Mouse (Mus musculus): ENCODE data around the gene Nat8f5.
"Not testable (repeated sequence)": the region's sequence is repeated elsewhere in the genome, so short reads cannot be mapped to it uniquely, and the experiment has no call there.

Nat8f5 gene

DNA sequence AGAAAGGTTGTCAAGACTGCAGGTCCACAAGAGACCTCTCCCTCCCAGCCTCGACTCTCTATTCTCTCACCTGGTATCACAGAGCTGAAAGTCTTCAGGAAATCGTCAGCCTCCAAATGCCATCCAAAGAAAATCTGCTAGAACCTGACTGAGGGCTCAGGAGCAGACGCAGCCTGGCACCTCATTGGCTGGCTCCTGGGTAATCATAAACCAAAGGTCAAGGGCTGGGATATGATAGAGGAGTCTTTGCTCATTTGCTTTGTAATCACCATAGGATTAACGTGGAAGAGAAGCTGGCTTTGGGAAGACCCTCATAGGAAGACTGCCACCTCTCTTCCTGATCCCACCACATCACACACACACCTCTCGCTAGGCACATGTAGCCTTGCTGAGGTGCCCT lies at the start of gene Nat8f5, which contains the start of gene Nat8f6:
Gene Nat8f5, minus strand, starts transcription at position 136 of the 400 bp plus-strand sequence.
Gene Nat8f6, minus strand, starts transcription at position 118 of the 400 bp plus-strand sequence.
- no peak for DNase-seq (ENCODE audit: low read depth, low spot score)

DNA sequence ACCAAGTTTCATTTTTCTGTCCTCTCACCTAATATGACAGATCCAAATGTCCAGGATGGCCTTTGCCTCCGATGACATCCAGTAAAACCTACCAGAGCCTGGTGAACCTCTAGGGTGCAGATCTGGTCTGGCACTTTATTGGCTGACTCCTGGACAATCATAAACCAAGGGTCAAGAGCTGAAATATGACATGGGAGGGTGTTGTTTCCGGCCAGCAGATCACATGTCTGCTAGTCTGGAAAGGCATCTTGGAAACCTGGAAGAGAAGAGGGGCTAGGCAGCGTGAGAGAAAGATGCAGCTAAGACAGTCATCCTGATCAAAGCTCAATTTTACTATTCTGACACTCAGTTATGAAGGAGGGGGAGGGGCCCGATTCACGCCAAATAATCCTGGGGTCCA lies 48.2 kb upstream of the Nat8f5 start, which contains the start of gene Nat8f2:
Gene Nat8f2, minus strand, starts transcription at position 153 of the 400 bp plus-strand sequence.
- not testable (repeated sequence) for DNase-seq (ENCODE audit: low read depth, low spot score)

DNA sequence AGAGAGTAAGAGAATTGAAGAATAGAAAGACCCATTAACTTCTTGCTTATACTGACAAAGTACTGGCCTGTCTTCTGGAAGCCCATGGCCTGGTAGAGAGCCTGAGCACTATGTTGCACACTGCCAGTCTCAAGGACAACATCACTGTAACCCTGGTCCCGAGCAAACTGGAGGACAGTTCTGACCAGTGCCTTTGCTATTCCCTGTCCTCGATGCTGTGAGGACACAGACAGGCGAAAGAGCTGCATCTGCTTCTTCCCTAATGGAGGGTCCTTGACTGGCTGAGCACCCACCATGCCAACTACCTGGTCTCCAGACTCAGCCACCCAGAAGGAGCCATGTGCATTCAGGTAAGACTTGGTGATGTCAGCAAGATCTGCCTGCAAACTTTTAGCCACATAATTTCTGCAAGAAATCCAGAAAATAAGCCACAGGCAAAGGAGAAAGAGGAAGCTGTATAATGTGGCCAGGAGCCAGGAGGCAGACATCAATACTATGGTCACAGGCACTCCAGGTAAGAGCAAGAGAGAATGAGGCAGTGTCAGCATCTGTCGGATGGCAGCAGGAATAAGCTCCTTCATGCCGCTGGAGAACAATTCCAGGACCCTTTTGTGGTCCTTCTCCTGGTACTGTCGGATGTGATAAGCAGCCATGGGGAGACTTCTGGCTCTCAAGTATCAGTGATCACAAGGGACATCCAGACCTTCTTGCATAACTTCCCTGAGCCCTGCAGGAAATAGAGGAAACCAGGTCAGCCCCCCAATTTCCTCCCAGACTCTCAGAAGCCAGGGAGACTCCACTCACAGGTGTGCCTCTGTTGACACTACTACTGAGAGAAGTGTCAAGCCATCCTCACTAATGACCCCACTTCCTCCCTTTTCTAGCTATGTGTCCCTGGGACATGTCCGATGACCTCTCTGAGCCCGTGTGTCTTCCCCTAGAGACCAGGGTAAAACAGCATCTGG lies 47.2 kb upstream of the Nat8f5 start:
- DNase-seq (ENCODE audit: low read depth, low spot score): no peak

DNA sequence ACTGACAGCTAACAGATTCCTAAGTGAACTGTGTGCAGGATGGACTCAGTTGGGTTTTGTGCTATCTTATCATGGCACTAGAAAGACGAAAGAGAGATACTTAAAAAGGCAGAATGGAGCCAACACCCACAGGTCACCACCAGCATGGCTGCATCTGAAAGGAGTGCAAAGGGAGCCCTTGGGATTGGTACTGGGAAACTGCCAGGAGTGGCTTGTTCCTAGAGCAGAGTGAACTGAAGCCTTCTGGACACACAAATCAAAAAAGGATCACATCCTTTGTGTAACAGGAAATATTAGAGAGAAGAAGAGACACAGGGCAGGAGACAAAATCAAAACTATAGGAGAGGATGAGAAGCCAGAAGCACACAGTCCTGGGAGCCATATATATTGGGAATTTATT lies 46.2 kb upstream of the Nat8f5 start:
- DNase-seq (ENCODE audit: low read depth, low spot score): not testable (repeated sequence)

DNA sequence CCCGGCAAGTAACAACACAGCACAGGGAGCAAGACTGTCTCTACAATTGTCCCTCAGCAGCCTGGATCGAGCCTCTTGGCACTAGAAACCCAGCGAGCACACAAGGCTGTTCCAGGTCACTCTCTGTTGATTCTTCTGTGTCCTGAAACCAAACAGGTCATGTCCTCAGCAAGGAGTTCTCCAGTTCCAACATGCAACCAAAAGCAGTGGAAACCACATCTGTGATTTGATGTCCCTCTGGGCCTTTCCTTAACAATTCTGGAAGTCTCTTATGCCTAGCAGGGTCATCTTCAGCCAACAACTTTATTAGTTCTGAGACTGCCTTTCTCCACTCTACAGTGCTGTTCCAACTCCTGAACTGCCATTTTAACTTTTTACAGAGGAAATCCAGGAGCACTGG lies 45.4 kb upstream of the Nat8f5 start:
- not testable (repeated sequence) for DNase-seq (ENCODE audit: low read depth, low spot score)

DNA sequence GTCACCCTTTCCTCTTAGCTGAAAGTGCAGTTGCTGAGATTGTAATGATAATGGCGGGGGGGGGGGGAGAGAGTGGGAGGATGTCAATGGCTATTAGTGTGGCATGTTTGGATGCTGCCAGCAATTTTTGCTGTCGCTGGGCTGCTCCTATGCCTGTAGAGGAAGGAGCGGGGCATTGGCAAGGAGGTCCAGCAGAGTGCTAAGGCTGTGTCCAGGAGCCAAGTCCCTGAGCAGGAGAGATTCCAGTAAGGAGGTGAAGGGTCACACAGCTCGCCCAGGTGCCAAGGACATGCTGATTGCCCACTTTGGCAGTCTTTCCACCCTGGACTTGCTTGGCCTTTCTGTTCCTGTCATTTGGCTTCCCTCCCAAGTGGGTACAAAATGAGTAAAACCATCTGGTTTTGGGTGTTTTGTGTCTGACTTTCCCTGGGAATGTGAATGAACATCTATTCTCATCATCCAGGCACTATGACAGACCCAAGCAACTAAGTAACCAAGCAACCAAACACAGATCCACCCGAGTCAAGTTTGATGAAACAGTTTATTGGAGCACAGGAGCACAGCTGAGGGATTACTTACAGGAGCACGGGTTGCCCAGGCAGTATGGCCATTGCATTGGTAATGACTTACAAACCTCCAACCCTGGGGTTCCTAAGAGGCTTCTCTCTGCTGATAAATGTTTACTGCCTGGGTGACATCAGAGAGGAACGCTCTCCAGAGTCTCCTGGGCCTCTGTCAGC lies 44.3 kb upstream of the Nat8f5 start:
- DNase-seq (ENCODE audit: low read depth, low spot score): not testable (repeated sequence)

DNA sequence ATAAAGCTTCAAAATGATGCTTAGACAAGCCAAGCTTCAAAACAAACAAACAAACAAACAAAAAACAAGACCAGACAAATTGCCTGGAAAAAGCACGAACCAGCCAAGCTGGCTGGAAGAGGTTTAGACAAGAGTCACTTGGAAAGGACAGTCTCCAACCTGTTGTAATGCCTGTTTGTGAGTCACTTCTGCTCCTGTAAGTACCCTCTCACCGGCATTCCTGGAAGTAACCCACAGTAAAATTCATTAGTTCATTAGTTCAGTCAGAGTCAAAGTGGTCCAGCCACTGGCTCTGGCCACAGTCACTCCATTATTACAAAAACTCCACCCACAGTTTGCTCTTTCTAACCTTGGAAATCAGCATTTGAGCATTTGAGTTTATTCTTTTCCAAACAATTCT lies 43.1 kb upstream of the Nat8f5 start:
- DNase-seq (ENCODE audit: low read depth, low spot score): no peak

DNA sequence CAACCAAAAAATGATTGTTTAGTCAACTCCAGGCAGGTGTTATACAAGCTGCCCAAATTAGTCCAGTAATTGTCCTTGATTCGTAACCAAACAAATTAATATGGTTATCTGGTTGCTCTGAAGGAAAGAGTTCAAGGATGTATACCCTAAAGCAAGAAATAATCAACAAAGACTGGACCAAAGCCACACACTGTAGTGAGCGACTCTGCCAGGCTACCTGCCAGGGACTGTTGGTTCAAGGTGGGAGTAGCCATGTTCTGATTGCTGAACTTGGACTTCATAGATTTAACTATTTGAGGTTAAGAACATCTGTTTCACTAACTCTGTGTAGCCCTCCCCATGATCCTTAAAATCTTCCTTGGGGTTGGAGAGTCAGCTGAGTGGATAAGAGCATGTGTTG lies 42.4 kb upstream of the Nat8f5 start:
- no peak for DNase-seq (ENCODE audit: low read depth, low spot score)

DNA sequence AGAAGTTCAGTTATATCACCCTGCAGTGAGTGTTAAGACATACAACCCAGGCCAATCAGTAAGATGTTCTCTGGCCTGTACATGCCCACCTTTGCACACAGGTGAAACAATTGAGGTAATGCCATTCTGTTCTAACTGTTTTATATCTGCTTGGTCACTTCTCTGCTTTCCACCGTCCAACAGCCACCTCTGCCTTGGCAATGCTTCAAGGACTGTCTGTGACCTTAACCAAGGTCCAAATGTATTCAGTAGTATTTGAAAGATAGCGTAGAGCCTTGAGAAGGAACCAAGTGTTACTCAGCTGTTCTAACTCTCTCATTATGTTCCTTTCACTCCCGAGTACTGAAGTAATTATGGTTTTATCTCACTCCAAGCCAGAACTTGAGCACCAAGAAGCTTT lies 41.8 kb upstream of the Nat8f5 start:
- no peak for DNase-seq (ENCODE audit: low read depth, low spot score)

DNA sequence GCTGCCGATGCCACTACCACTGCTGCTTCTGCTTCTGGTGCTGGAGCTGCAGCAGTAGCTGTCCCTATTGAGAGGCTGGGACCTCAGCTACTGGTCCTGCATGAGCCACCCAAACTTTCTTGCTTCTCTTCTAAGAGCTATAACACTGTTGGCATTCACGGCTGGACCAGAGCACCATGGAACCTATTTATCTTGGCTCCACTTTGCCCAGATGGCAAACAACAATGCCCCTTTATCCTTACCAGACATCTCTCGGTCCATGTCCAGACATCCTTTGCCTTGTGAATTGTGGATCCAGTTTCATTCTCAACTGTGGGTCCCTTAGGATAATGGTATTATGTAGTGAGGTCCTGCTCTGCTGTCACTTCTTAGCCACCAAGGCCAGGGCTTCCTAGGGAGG lies 40.5 kb upstream of the Nat8f5 start:
- no peak for DNase-seq (ENCODE audit: low read depth, low spot score)

DNA sequence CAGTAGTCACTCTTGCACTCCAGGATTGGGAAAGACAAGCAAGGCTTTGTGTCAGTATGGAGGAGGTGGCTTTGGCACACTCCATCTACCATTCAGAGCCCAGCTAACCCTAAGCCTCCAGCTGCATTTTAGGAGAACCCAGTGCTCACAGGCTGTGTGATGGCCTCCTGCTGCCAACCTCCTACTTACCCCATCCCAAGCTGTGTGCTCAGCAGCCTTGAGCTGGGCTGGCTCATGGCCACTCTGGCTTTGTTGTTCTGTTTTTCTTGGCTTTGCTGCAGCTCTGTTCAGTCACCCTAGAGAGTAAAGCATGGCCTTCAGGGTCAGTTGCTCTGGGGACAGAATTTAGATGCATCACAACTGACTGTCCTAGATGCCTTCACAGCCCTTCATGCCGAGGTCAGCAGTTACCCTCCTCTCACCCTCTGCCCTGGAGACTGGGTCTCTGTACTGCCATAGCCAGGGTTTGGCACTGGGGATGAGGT lies 35.5 kb upstream of the Nat8f5 start:
- peak; percentile 76 for DNase-seq (ENCODE audit: low read depth, low spot score)

DNA sequence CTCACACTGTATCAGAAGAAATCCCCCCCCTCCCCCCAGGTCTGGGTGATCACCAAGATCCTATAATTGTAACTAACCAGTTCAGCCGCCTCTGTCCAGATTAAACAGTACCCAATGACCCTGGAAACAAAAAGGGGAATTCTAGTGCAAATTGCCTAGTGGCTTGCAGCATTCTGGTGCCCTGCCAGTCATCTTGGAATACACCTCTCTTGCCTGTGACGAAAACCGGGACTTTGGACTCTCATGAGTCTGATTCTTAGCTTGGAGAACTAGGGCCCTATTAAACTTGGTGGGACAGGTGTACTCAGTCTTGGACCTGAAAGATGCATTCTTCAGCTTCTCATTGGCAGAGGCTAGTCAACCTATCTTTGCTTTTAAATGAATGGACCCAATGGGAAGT lies 32.7 kb upstream of the Nat8f5 start:
- DNase-seq (ENCODE audit: low read depth, low spot score): no peak

DNA sequence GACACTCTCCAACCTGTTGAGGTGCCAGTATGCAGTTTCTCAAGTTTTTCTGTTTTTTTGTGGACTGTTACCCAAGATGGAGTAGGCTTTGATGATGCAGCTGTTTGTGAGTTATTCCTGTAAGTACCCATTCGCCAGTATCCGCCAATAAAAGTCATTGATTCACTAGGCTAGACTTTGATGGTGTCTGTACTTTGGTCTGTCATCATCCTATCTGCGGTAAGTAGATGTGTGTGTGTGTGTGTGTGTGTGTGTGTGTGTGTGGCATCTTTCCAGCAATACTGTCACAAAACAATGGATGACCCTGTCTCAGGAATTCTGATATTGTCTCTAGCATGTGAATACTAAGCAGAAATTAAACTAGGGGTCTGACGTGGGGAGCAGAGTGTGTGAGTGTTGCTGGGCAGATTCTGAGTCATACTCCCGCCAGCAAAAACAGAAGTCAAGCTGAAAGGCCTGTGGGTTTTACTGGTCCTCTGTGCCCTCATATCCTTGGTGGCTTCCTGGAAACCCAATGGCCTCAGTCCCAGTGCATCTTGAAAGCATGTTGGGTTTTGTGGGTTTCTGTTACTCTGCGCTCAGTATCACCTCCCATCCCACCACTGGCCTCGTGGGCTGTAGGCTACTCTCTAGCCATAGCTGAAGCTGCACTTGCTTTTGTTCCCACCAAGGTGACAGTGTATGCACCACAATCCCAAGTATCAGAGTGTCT lies 30.4 kb upstream of the Nat8f5 start:
- no peak for DNase-seq (ENCODE audit: low read depth, low spot score)

DNA sequence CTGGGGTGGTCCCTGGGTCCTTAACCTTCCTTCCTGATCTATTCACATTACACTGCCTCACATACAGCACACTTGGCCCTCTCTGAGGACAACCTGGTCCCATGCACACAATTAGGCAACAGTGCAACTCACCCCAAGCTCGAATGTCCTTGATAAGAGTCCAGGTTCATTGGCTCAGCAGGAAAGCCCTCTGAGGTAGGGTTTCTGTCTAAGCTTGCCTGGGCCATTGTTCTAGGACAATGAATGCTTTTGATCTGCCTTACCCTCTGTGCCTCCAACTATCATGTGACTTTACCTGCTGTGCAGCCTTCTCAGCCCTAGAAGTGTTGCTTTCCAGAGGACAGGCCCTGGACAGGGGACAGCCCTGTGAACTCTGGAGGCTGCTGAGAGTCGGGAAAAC lies 28.5 kb upstream of the Nat8f5 start:
- no peak for DNase-seq (ENCODE audit: low read depth, low spot score)

DNA sequence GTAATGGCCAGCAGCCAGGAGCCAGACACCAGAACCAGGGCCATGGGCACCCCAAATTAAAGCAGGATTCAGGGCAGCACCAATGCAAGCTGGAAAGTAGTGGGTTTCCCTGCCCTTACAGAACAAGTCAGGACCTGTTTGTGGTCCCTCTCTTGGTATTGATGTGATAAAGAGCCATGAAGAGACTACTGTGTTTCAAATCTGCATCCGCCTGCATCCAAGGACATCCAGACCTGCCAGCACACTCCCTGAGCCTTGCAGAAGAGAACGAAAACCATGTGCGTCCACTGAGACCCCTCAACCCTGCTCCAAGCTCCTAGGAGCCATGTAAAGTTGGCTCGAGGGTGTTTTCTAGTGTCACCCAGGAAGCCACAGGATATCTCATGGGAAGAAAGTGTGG lies 27.4 kb upstream of the Nat8f5 start:
- DNase-seq (ENCODE audit: low read depth, low spot score): no peak

DNA sequence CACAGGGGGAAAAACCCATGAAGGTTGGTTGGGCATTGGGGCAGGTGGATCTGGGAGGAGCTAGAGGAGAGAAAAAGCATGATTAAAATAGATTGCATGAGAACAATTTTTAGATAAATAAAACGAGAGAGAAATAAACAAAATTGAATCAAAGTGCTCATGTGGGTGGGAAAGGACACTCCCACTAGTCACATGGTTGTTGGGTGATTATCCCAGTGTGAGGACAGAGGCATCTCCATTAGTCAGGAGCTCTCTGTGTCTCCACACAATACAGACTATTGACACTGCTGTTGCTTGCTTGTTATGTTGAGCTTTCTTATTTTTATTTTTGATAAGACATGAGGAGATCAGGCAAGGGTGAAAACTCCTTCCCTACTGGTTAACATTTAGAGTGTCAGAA lies 26.1 kb upstream of the Nat8f5 start:
- DNase-seq (ENCODE audit: low read depth, low spot score): no peak

DNA sequence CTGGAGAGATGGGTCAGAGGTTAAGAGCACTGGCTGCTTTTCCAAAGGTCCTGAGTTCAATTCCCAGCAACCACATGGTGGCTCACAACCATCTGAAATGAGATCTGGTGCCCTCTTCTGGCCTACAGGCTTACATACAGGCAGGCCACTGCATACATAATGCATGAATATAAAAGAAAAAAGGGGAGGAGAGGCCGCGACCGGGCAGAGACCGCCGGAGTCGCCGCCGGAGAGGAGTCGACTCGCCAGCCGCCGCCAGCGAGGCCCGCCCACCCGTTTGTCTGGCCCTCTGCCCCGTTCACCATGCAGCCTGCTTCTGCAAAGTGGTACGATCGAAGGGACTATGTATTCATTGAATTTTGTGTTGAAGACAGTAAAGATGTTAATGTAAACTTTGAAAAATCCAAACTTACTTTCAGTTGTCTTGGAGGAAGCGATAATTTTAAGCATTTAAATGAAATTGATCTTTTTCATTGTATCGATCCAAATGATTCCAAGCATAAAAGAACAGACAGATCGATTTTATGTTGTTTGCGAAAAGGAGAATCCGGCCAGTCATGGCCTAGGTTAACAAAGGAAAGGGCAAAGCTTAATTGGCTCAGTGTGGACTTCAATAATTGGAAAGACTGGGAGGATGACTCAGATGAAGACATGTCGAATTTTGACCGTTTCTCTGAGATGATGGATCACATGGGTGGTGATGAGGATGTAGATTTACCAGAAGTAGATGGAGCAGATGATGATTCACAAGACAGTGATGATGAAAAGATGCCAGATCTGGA lies 23.1 kb upstream of the Nat8f5 start:
- not testable (repeated sequence) for DNase-seq (ENCODE audit: low read depth, low spot score)

DNA sequence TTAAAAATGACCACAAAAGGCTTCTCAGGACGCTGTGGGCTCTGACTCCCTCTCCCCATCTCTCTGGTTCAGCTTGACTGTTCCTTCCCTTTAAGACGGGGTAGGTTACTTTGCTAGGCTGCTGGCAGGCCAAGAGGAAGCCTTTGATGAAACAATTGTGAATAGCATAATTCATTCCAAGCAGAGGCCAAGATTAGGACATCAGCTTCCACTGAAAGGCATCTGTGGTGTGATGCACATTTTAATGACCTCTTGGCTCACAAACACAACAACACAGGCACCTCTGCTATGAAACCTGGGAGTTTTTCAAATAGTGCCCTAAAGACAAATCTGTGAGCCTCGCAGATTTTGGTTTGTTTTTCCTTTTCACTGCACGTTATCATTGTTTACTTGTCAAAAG lies 19.2 kb upstream of the Nat8f5 start:
- peak; percentile 35 for DNase-seq (ENCODE audit: low read depth, low spot score)

DNA sequence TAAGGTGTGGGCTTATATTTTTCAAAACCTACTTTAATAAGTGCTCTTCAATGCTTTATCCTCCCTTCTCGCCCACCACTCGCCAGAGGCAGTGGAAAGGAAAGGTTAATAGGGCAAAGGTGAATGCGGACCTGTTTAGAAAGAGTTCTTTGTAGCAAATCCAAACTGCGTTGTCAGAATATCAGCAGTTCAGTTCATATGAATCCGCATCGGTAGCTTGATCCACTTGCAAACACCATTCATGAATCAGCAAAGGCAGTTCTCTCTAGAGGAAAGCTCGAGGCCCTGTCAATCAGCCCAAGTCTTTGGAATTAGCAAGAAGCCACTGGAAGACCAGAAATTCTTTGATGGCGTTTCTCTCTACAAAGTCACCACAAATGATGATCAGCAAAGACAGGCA lies 17.9 kb upstream of the Nat8f5 start:
- DNase-seq (ENCODE audit: low read depth, low spot score): no peak

DNA sequence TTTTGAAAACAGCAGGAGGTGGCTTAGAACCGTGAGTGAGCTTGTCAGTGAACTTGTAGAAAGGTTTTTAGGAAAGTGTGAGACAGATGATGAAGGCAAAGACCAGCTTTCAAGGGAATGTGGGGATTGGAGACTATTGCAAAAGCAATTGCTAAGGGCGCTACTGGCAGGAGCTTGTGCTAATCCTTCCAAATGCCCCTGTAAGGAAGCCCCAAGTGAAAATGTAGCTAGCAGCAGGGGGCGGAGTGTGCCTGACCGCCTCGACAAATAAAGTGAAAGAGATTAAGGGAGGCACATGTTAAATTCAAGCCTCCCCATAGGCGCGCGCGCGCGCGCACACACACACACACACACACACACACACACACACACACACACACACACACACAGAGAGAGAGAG lies 16.5 kb upstream of the Nat8f5 start:
- DNase-seq (ENCODE audit: low read depth, low spot score): not testable (repeated sequence)

DNA sequence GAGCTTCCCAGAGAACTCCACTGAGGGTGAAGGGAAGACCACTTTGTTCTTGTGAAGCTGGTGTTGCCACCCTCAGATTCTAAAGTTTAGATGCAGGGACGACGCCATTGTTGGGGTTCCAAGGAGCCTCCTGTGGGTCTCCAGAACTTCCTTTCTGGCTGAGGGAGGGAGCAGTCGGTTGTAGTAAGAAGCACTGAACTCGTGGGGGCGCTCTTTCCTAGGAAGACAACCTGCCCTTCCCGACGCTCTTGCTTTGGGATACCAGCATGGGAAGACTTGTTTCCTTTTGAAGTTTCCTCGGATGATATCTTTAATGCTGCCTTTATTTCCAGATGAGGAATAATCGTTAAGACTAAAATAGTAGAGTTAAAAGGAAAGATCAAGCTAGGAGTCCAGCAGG lies 16.1 kb upstream of the Nat8f5 start:
- DNase-seq (ENCODE audit: low read depth, low spot score): not testable (repeated sequence)

All from telencephalon, adult 2 months (tissue).